Mouse (Mus musculus) mammary gland, adult 2 months (tissue): ENCODE results near the gene Lhfpl1. TPM values are rescaled to one million over a fixed set of nuclear protein-coding genes. Genes with fewer than 3 reads are reported as not detected.

ENCODE experiments used
- polyA plus RNA-seq: library from polyadenylated mRNA; depleted of rRNA; stranded (reverse); fragments of >200 nt; gene quantifications from 2 replicates; pipeline ENCODE4 v1.2.3, GENCODE M21; 2012; ENCODE audit warnings: low replicate concordance; rRNA removed

The Lhfpl1 gene
- 1.1 TPM in 1 of 2 replicates, not detected in the other for polyA plus RNA-seq

GRCm38 (mm10) chrX:145348377-145349203 lies at the start of gene Lhfpl1:
Gene Lhfpl1, minus strand, starts transcription at chrX:145349089.

Other genes with a start within 250 kb of the Lhfpl1 start
- gene Amot, start 156.1 kb upstream of the Lhfpl1 start, polyA plus RNA-seq = 8.4 and 22.6 TPM in 2 replicates